Mouse (Mus musculus): ENCODE results near the gene 2010109A12Rik.

2010109A12Rik gene

GRCm38 (mm10) chr5:93231721-93232120 lies 25.4 kb downstream of the 2010109A12Rik start:
- DNase-seq (ENCODE audit: low spot score): no peak

- DNase-seq (ENCODE audit: low spot score): no peak
Measured at GRCm38 (mm10) chr5:93232838-93233237, 26.5 kb downstream of the 2010109A12Rik start.

- DNase-seq (ENCODE audit: low spot score): no peak
Measured at GRCm38 (mm10) chr5:93234130-93234529, 27.8 kb downstream of the 2010109A12Rik start.

DNA sequence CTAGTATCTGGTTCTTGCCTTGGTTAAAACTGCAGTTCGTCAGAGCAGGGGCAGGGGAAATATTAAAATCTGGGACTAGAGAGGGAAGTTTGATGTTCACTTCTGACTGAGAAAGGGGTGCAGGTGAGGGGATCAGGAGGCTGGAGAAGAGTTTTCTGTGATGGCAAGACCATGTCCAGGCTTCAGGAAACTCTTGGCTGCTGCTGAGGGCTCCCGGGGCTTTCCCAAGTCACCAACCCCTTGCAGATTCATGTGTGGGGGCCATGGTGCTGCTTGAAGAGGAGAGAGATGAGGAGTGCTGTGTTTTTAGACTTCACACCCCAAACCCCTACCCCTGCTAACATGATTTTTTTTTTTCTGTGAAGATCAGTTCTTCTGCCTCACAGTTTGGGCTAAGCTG lies 28.3 kb downstream of the 2010109A12Rik start:
- DNase-seq (ENCODE audit: low spot score): no peak

GRCm38 (mm10) chr5:93235888-93236287 lies 29.6 kb downstream of the 2010109A12Rik start:
- no peak for DNase-seq (ENCODE audit: low spot score)

GRCm38 (mm10) chr5:93236541-93236940 lies 30.2 kb downstream of the 2010109A12Rik start:
- DNase-seq (ENCODE audit: low spot score): no peak

DNA sequence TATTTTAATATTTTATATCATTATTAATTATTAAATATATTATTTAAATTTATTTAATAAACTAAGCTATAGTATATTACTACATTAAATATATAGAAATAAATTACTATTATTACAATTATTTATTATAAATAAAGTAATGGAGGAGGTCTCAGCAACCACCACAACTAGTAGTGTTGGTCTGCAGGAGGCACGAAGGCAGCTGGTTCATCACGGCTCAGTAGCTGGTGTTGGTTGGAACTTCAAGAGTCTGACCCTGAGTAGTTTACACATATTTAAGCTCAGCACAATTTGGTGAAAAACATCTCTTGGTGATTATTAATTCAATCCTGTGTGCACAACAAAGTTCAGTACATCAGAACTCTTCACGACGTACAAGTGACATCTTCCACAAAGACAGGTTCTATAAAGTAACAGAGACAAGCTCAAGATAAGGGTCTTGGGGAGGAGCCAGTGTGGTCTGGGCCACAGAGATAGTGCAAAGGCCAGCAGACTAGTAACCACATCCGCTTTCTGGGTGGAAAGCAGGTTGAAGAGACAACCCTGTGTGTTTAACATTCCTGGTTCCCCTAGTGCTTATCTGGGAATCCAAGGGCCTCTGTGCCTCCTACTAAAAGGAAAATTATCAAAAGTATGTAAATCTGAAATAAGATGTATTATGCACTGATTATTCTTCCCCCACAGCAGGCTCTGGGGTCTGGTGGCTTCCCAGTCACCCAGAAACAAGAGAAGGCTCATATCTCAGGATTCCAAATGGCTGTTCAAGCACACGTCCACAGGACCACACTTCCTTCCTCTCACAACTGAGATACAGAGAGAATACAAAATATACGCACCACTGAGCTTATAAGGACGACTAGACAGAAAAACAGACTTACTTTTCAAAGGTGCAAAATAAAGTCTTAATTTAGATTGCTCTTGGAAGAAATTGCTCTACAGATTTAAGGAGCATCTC lies 33.5 kb downstream of the 2010109A12Rik start:
- peak; percentile 45 for DNase-seq (ENCODE audit: low spot score)

DNA sequence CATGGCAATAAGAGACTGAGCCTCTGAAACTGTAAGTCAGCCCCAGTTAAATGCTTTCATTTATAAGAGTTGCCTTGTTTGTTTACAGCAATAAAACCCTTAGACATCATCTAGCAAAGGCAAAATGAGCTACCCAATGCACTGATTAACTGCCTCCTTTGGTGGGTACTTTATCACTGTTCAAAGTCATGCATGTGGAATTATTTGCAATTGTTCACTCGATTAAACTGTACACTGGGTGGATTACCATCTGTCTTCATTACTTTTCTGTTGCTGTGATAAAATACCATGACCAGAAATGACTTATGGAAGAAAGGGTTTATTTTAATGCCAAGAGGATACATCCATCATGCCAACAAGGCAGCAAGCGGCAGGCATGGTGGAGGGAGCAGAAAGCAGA lies 39.0 kb downstream of the 2010109A12Rik start:
- DNase-seq (ENCODE audit: low spot score): no peak

DNA sequence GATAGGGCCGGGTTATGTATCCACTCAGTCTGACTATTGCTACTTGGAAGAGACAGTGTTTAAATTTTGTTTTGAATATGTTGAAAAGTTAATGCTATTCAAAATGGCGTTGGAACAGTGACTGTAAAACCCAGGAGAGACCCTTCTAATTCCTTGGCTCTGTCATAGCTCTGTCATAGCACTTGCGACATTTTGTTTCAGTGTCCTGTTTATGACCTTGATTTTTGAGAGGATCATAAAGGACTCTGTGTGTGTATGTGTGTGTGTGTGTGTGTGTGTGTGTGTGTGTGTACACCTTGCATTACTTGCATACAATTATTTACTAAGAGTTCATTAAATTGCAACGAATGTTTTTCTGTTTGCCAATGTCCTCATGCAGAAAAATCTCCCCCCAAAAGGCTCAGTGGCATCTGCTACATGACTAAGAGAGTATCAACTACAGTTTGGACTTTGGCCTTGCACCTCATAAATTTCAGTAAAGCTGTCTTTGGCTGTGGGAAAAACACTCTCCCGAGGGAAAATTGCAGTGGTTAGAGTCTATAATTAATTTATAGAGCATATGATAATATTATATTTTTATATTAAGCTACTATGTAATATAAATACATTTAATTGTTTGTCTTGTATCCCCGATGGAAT lies 43.7 kb downstream of the 2010109A12Rik start:
- no peak for DNase-seq (ENCODE audit: low spot score)

DNA sequence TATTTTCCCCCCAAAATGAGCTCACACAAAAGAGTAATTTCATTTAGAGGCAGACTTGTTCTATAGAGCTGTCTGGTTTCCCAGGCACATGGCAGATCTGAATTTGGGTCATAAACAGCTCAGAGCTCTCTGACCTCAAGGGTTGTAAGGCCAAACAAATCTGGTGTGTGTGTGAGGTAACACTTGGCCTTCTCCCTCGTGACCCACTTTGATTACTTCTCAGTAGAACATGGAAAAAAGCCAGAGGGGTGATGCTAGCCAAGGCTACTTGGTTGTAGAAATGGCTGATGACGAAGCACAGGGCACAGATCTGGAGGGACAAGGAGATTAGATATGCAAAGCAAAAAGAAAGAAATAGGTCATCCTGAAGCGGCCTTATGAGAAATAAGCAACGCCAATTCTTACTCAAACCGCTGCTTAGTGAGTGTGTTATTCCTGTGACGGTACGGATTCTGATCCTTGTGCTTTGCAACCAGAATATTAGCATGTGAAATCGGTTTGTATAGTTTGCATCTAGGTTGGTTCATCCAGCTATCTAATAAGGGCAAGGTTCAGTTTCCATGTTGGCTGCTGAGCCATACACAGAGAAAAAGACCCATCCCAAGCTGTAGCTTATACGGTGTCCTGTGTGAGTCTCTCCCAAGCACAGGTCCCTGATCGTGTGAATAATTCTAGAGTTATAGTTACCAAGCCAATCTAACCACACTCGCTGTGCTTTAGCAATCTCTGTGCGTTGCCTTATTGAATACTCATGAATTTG lies 44.9 kb downstream of the 2010109A12Rik start:
- DNase-seq (ENCODE audit: low spot score): peak; percentile 24

GRCm38 (mm10) chr5:93255759-93256265 lies 49.5 kb downstream of the 2010109A12Rik start:
- no peak for DNase-seq (ENCODE audit: low spot score)

GRCm38 (mm10) chr5:93256820-93257405 lies 50.6 kb downstream of the 2010109A12Rik start:
- no peak for DNase-seq (ENCODE audit: low spot score)

DNA sequence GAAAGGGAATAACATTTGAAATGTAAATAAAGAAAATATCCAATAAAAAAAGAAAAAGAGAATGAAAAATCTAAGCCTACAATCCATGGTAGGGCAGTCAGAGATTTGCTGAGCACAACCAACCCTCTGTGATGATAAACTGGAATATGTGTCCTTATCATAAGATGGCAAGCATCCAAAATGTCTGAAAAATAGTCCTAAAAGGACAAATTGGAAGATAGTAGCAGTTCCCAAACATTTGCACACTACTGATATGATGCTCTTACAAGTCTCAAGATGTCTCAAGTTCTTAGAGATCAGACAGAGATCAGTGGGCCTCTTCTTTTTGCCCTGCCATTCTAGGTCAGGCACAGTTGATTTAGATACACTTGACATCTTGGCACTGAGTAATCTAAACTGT lies 53.0 kb downstream of the 2010109A12Rik start:
- DNase-seq (ENCODE audit: low spot score): no peak

DNA sequence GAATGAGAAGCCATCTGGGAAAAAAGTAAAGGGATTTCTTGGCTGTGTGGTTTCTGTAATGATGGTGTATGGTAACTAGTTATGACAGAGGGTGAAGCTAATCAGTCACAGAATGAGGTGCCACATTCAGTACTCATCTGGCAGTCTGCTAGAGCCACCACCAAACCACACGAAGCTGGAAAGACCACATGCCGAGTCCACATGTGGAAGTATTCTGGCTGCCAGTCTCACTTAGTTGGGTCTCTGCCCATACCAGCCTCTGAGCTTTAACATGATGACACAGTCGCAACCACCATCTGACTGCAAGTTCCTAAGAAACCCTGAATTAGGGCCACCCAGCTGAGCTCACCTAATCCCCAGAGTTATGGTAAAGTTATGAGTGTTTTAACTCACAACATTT lies 54.7 kb downstream of the 2010109A12Rik start:
- no peak for DNase-seq (ENCODE audit: low spot score)

- DNase-seq (ENCODE audit: low spot score): no peak
Measured at GRCm38 (mm10) chr5:93262751-93263150, 56.4 kb downstream of the 2010109A12Rik start.

All from yolk sac, embryonic 10.5 days (tissue).